Mouse (Mus musculus) heart, postnatal 4 days (tissue): Measurements from ENCODE around the gene H2-Ab1. TPM values are rescaled to one million over a fixed set of nuclear protein-coding genes. Genes with fewer than 3 reads are reported as not detected.
"Not testable (repeated sequence)": the region's sequence is repeated elsewhere in the genome, so short reads cannot be mapped to it uniquely, and the experiment has no call there.

ENCODE experiments used
- DNase-seq: peaks from one replicate; pipeline ENCODE4 v3.0.0; 2021
- total RNA-seq, 2 experiments: library from RNA; stranded (reverse); gene quantifications; 2 replicates each; pipeline ENCODE4 v1.2.3; 2021

The H2-Ab1 gene
- total RNA-seq, 2 experiments from 2014 or later = 2.4 to 3.1 TPM

GRCm38 (mm10) chr17:34309683-34310385 is 52.3 kb downstream of the H2-Ab1 start:
- peak; percentile 79 for DNase-seq

DNA sequence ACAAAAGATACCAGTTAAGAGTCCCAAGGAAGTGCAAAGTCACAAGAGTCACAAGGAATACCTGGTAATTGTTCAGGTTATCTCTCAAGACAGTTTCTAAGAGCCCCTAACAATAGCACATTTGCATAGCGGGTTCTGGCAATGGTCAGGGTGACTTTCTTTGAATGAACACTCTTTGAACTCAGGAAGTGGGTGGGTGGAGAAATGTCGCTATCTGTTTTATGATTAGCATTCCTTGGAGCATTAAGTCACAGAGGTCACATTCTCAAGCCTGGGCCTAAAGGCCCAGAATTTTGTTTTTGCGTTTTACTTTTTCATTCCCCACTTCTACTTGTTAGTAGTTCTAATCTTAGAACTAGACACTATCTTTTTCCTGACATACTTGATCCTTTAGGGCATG is 53.0 kb downstream of the H2-Ab1 start:
- not testable (repeated sequence) for DNase-seq

DNA sequence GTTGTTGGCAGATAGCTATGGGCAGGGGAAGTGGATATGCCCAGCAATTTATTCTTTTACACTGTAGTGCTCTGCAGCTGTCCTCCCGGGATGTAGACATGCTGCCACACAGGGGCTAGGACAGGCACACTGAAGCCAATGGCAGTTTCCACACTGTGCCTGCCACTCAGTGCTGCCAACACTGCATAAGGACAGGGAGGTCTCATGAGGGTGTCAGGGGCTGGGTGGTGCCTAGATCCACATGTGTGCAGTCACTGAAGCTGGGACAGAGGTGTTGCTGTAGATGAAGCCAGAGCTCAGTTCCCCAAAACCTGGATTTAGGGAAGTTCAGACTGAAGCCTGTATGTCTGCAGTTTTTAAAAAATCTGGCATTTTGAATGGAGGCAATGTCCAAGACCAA is 54.7 kb downstream of the H2-Ab1 start:
- DNase-seq = no peak

- peak; percentile 89 for DNase-seq
Measured at GRCm38 (mm10) chr17:34313393-34313792, 55.9 kb downstream of the H2-Ab1 start.

- DNase-seq = no peak
Measured at GRCm38 (mm10) chr17:34314286-34314685, 56.8 kb downstream of the H2-Ab1 start.

DNA sequence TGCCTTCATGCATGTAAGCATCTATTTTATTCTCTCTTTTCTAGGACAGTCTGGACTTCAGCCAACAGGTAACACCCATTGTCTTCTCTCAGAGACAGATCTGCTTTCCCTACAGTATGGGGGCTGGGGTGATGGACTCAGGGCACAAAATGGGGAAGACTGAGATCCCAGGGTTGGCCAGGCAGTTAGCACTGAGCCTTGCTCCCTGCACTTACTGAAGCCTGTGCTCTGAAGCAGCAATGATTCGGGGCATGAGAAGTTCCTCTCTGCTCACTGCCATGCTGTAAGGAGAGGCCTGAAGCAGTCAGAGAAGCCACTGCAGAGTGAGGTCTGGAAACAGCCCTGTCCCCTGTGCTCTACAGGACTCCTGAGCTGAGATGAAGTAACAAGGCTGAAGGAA is 58.0 kb downstream of the H2-Ab1 start:
- no peak for DNase-seq

- no peak for DNase-seq
Measured at GRCm38 (mm10) chr17:34316697-34317096, 59.2 kb downstream of the H2-Ab1 start.

- no peak for DNase-seq
Measured at GRCm38 (mm10) chr17:34317275-34317674, 59.8 kb downstream of the H2-Ab1 start.

Other genes with a start within 250 kb of the H2-Ab1 start
- 10 to 100 TPM; 18.7 to 19.8 TPM for gene Ring1, start 233.0 kb upstream of the H2-Ab1 start, total RNA-seq
- gene H2-Ke6, start 229.6 kb upstream of the H2-Ab1 start, total RNA-seq = 10 to 100 TPM; 63.6 to 69.6 TPM
- 10 to 100 TPM; 83.8 to 86.5 TPM for gene Slc39a7, start 226.0 kb upstream of the H2-Ab1 start, total RNA-seq
- gene Rxrb, start 225.9 kb upstream of the H2-Ab1 start, total RNA-seq = 10 to 100 TPM; 35.5 to 39.5 TPM
- 1 to 10 TPM; 1.4 to 2.2 TPM for gene Col11a2, start 218.3 kb upstream of the H2-Ab1 start, total RNA-seq
- gene H2-Oa, start 165.3 kb upstream of the H2-Ab1 start, total RNA-seq = not detected
- 1 to 10 TPM; 5.6 to 6.0 TPM for gene H2-DMa, start 138.1 kb upstream of the H2-Ab1 start, total RNA-seq
- 100 to 1,000 TPM; 125 to 128 TPM for gene Brd2, start 135.1 kb upstream of the H2-Ab1 start, total RNA-seq
- gene H2-DMb2, start 114.4 kb upstream of the H2-Ab1 start, total RNA-seq = under 1 TPM; 0.55 to 0.72 TPM
- gene H2-DMb1, start 104.6 kb upstream of the H2-Ab1 start, total RNA-seq = under 1 TPM; 0.26 to 0.68 TPM
- gene Tap1, start 70.1 kb upstream of the H2-Ab1 start, total RNA-seq = 1 to 10 TPM; 4.8 to 5.4 TPM
- gene Psmb9, start 69.9 kb upstream of the H2-Ab1 start, total RNA-seq = 1 to 10 TPM; 2.5 to 3.8 TPM
- gene Psmb8, start 60.0 kb upstream of the H2-Ab1 start, total RNA-seq = 1 to 10 TPM; 3.7 to 7.0 TPM
- 10 to 100 TPM; 10.7 to 12.3 TPM for gene Tap2, start 54.2 kb upstream of the H2-Ab1 start, total RNA-seq
- gene H2-Ob, start 18.8 kb upstream of the H2-Ab1 start, total RNA-seq = under 1 TPM; 0.23 to 0.38 TPM
- 1 to 10 TPM; 2.2 to 3.0 TPM for gene H2-Aa, start 30.1 kb downstream of the H2-Ab1 start, total RNA-seq
- 1 to 10 TPM; 4.0 to 4.9 TPM for gene H2-Eb1, start 48.2 kb downstream of the H2-Ab1 start, total RNA-seq
- gene H2-Eb2, start 68.0 kb downstream of the H2-Ab1 start, total RNA-seq = not detected
- gene Btnl2, start 97.1 kb downstream of the H2-Ab1 start, total RNA-seq = under 1 TPM; 0.09 to 0.31 TPM
- not detected for gene Btnl1, start 119.4 kb downstream of the H2-Ab1 start, total RNA-seq
- gene BC051142, start 141.1 kb downstream of the H2-Ab1 start, total RNA-seq = not detected
- not detected for gene Btnl4, start 219.6 kb downstream of the H2-Ab1 start, total RNA-seq